Mouse (Mus musculus) c-Kit-positive CD71-positive TER-119-negative erythroid progenitor cells, embryonic 14.5 days (primary cell): ENCODE measurements around the gene Nr1i2.
"Not testable (repeated sequence)": the region's sequence is repeated elsewhere in the genome, so short reads cannot be mapped to it uniquely, and the experiment has no call there.

Experiments used
- DNase-seq: peaks from one replicate; pipeline ENCODE4 v3.0.0-alpha.2; 2013; ENCODE audit warnings: low read depth

The Nr1i2 gene

DNA sequence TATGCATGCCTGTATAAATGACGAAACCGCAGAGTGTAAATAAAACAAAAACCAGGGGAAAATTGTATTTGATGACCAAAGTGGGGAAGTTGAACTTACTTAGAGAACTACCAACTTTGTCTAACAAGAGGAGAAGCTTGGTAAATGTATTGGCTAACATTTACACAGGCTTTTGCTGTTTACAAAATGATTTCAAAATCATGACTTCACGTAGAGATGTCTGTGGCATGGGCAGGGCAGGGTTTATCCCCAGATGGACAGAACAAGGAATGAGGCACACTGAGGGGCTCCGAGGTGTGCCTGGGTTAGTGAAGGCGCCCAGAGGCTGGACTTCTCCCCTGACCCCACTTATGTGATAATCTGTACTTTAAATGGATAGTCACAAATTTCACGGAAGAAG lies 7.3 kb downstream of the Nr1i2 start:
- DNase-seq = no peak

GRCm38 (mm10) chr16:38286541-38286940 lies 8.1 kb downstream of the Nr1i2 start:
- DNase-seq = no peak

DNA sequence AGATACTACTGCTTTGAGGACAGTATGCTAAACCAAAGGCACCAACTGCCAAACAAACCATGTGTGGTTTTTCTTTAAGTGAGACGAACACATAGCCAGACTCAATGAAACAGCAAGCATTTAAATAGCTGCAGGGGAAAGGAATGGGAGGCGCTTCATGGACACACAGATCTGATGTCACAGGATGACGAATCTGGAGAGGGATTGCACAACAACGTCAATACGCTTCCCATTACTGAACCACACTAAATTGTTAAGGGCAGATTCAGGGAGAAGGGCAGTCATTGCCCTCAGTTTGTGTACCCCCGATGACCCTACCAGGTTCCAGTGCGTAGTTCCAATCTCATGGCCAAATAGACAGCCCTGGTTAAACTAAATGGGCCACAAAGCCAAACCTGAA lies 8.8 kb downstream of the Nr1i2 start:
- DNase-seq = no peak

DNA sequence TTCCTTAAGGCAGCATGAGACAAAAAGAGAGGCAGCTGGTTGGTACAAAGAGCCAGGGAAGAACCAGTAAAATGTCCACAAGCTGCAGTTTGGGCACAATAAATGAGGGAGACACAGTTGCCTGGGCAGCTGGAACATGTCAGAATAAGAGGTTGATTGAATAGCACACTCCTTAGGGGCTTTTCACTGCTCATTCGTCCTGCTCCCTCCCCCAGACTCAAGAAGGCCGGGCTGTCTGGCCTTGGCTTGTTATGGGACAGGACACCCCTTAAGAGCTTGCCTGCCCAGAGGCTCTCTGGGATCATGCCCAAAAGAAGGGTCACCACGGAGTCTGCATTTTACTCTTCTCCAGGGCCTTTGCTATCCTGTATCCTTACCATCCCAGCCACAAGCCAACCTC lies 11.3 kb downstream of the Nr1i2 start:
- DNase-seq = no peak

GRCm38 (mm10) chr16:38282559-38283160 lies 12.0 kb downstream of the Nr1i2 start:
- DNase-seq = no peak

DNA sequence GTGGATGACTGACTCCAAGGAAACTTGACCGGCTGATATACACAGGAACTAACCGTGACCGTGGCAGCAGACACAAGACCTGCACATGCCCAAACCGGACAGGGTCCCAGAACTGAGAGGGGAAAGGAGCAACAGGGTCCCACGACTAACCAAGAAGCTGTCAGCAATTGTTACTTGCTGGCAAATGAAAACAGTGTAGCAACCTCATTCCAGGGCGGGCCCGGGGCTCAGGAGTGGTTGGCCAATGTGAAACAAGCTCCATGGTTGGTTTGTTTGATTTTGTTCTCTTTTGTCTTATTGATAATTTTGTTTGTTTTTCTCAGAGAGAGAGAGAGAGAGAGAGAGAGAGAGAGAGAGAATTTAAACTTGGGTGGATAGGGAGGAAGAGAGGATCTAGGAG lies 13.7 kb downstream of the Nr1i2 start:
- no peak for DNase-seq

DNA sequence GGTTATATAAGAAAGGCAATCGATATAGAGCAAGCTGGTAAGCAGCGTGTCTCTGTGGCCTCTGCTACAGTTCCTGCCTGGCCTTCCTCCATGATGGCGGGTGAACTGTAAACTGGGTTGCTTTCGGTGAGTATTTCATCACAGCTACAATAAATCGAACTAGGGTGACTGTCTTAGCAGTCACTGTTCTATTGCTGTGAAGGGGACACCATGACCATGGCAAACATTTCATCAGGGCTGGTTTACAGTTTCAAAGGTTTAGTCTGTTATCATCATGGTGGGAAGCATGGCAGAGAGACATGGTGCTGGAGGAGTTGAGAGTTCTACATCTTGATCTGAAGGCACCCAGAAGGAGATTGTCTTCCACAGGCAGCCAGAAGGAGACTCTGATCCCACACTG lies 14.8 kb downstream of the Nr1i2 start:
- no peak for DNase-seq

GRCm38 (mm10) chr16:38274737-38275136 lies 19.9 kb downstream of the Nr1i2 start:
- no peak for DNase-seq

DNA sequence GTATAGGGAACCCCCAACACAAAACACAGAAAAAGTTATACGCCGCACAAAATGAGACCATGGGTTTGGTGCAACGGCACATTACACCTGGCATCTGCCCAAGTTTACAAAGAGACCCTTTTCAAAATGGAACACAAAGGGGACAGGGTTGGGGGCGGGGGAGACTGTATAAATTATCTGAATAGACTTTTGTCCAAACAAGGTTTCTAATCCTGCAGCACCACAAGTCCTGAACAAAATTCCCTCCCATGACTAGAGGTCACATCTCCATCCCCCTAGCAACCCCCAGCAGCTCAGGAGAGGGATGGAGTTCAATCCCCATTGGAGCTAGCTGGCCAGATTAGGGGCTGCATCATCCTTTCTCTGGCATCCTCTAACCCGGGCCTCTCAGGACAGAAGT lies 22.1 kb downstream of the Nr1i2 start:
- no peak for DNase-seq

- no peak for DNase-seq
Observed at GRCm38 (mm10) chr16:38271601-38272000, 23.0 kb downstream of the Nr1i2 start.

DNA sequence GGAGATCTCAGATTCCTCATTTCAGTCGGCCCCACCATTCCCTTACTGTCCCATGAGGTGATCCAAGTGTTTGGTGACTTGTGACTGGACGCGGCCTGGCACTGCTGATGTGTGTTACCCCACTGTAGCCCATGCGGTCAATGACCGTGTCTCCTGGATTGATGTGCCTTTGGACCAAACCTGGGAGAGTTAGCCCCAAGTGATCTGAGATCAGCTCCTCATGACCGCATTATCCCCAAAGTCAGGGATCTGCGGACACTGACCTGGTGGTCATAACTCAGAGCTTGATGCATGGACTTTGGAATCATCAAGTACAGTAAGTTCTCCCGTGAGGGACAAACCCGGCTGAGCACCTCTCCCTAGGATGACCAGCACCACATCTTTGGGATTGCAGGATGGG lies 38.7 kb downstream of the Nr1i2 start:
- no peak for DNase-seq

DNA sequence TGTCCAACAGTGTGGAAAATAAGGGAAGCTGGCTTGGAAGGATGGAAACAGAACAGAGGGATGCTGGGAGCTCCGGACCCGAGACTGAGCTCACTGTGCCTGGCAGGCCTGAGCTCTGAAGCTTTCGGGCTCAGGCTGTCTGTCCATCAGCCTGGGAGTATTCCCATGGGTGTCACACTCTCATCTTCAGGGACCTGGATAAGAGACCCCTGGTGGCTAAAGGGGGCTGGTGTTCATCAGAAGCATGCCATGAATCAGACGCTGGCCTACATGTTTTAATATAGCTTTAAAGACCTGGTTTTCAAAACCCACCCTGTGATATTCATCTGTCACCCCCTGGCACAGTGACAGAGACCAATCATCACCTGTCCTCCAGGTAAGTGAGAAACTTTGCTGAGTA lies 39.5 kb downstream of the Nr1i2 start:
- DNase-seq = no peak

- DNase-seq = no peak
Observed at GRCm38 (mm10) chr16:38254001-38254400, 40.6 kb downstream of the Nr1i2 start.

GRCm38 (mm10) chr16:38250467-38250866 lies 44.2 kb downstream of the Nr1i2 start:
- DNase-seq = no peak

GRCm38 (mm10) chr16:38248331-38248961 lies 46.2 kb downstream of the Nr1i2 start:
- DNase-seq = no peak

GRCm38 (mm10) chr16:38245849-38246585 lies 48.6 kb downstream of the Nr1i2 start:
- no peak for DNase-seq

DNA sequence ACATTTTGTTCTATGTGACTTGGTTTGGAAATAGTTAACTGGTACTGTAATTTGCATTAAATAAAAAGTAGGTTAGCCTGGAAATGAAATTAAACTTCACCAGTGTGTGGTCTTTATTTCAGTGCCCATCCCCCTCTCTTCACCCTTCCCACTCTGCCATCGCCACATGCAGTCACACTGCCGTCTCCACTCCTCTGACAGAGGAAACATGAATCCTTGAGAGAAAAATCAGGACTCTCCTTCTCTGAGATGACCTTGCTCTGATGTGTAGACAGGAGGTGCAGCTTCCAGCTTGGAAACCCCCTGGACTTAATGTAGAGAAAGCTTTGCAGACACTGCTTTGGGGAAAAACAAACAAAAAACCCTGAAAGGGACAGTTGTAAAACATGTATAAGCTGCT lies 49.2 kb downstream of the Nr1i2 start:
- DNase-seq = no peak

DNA sequence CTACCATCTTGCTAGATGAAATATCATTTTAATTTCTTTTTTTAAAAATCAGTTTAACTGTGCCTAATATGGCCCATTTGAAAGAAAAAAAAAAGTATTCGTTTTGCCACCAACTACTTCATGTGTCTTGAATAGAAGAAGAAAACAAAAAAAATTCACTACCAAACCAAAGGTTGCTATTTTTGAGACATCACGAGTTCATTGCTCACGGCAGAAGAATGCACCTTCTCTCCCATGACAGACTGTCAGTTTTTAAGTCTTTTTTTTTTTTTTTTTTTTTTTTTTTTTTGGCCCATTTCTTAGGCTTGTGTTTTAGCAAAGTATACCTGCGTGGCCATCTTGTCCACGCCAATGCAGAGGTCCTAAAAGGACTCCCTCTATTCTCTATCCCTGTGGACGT lies 50.5 kb downstream of the Nr1i2 start:
- no peak for DNase-seq

GRCm38 (mm10) chr16:38240167-38240566 lies 54.5 kb downstream of the Nr1i2 start:
- no peak for DNase-seq

GRCm38 (mm10) chr16:38239729-38240128 lies 54.9 kb downstream of the Nr1i2 start:
- DNase-seq = peak; percentile 44

DNA sequence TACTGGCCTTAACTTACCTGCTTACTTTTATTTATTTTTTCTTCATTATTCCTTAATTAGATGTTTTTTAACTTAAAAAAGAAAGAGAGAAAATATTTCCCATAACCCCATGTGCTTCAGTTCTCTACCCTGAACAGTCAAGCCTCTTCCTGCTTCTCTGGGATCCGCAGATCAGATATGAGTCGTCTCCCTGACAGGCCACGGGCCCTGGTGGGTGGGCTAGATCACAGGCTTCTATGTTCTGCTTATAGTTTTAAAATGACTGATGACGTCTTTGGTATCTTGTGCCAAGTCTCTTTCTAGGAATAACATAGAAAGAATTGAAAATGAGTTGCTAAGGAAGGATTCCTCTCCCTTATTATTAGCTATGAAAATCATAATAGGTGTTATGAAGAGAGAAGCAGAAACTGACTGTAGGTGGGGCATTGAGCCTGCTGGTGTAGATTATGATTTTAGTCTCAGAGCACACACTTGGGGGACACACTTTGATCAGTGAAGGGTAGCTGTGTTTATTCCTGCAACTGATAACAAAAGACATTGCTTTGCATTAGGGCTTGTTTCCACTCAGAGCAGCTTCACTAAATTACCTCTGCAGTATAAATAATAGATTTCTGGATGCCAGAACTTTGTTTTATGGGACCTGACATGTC lies 57.6 kb downstream of the Nr1i2 start:
- DNase-seq = peak; percentile 20

DNA sequence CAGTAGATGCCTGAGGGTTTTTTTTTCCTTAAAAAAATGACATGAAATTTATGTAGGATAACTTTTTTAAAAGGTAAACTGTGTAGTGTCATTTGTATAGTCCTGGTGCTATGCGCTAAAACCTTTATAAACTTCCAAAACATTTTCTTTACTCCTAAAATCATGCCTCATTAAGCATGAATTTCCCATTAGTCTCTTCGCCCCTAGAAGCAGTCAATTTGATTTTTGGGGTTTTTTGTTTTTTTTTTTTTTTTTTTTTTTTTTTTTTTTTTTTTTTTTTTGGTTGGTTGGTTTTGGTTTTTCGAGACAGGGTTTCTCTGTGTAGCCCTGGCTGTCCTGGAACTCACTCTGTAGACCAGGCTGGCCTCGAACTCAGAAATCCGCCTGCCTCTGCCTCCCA lies 72.1 kb downstream of the Nr1i2 start:
- DNase-seq = not testable (repeated sequence)

- DNase-seq = no peak
Observed at GRCm38 (mm10) chr16:38205272-38205671, 89.4 kb downstream of the Nr1i2 start.
